18 mouse cellular contexts compared by ENCODE assay signal in the genomic region with DNA sequence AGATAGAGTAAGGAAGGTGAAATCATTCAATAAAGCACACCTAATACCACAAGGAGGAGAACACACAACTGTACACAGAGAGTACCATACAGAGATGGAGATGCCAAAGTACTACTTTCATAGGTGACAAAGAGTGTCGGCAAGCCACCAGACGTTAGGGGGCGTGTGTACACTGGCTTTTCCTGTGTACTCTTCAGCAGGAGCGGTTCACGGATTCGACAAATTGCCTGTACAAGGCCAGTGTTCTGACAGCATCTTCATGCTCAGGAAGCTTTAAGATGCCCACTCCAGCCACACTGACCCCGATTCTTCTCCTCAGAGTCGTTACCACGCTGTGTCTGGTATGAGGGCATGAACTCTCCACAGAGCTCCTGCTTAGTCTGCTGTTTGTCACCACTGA.
A peak's percentile ranks its signal among the peaks of the same experiment; 100 is the strongest.
DNase-seq lines count a peak whose midpoint lies in the region; ATAC-seq and TF ChIP-seq lines count a peak whose summit lies in the region.
"Had no signal": no experiment of that assay in that cellular context is flagged by ENCODE, and none has a peak within 500 bp of the region (broad histone marks: within the 10 kb centered on the region; RNA-seq: fewer than 3 reads in every experiment).

No protein-coding gene starts in this region.

- no peaks in the 10 kb centered on the region for H3K36me3 ChIP-seq in midbrain, postnatal 0 days (ENCODE audit: insufficient read depth, low read length)
- H3K36me3 ChIP-seq in midbrain, embryonic 11.5 days (ENCODE audit: control insufficient read depth, insufficient read depth, low read length): no peaks in the 10 kb centered on the region
- H3K36me3 ChIP-seq: G1E; limb, embryonic 13.5 days; midbrain, embryonic 15.5 days; neural tube, embryonic 13.5 days had no signal

- no peak for ATAC-seq in midbrain, postnatal 0 days (ENCODE audit: low FRiP score)
- no peak for ATAC-seq in midbrain, embryonic 11.5 days (ENCODE audit: low FRiP score)
- ATAC-seq: activated CD4-positive, CD25-positive, alpha-beta regulatory T cell, adult 4 months; hindbrain, embryonic 16.5 days; midbrain, embryonic 15.5 days had no signal

- H3K4me3 ChIP-seq in midbrain, postnatal 0 days (ENCODE audit: low read depth, low read length): no peak overlapping the region
- no peak overlapping the region for H3K4me3 ChIP-seq in midbrain, embryonic 11.5 days (ENCODE audit: low read depth, low read length)
- H3K4me3 ChIP-seq: limb, embryonic 13.5 days; midbrain, embryonic 15.5 days; neural tube, embryonic 13.5 days had no signal

- TF ChIP-seq CTCF in midbrain, postnatal 0 days (IDR thresholded peaks at IDR 0.05): peak; percentile 40

- H3K9ac ChIP-seq in midbrain, postnatal 0 days (replicated peaks; ENCODE audit: low read length, poor library complexity, severe bottlenecking): no peak overlapping the region
- no peak overlapping the region for H3K9ac ChIP-seq in midbrain, embryonic 11.5 days (ENCODE audit: low read length)
- H3K9ac ChIP-seq: limb, embryonic 13.5 days; midbrain, embryonic 15.5 days; neural tube, embryonic 13.5 days had no signal

- DNase-seq in adrenal gland, postnatal 14 days: peak; percentile 19
- DNase-seq in adrenal gland, postnatal 4 days (ENCODE audit: low spot score in 2 of 2): no peak
- peak; percentile 79 for DNase-seq in heart, adult 11 months
- no peak for DNase-seq in heart, adult 18-20 months
- DNase-seq in midbrain, postnatal 0 days (ENCODE audit: low spot score): no peak
- no peak for DNase-seq in midbrain, embryonic 11.5 days (ENCODE audit: low spot score, missing footprints)
- no peak for DNase-seq in urinary bladder, adult 18-20 months (ENCODE audit: low spot score in 2 of 2)
- DNase-seq in frontal cortex, adult 2 months (ENCODE audit: extremely low spot score in 1 of 2, low spot score in 1 of 2): no peak
- DNase-seq: kidney, postnatal 10 days; layer of hippocampus, postnatal 36 days; lung, postnatal 10 days; thymus, adult 18-20 months had no signal

- WGBS in midbrain, postnatal 0 days: 80% methylated on average over 9 of the region's 9 CpGs
- WGBS in midbrain, embryonic 11.5 days: 82% methylated on average over 9 of the region's 9 CpGs

- H3K27ac ChIP-seq in midbrain, postnatal 0 days (ENCODE audit: low read depth, low read length): no peak overlapping the region
- H3K27ac ChIP-seq in midbrain, embryonic 11.5 days (ENCODE audit: low read depth, low read length): no peak overlapping the region
- H3K27ac ChIP-seq: limb, embryonic 13.5 days; midbrain, embryonic 15.5 days; neural tube, embryonic 13.5 days had no signal

- H3K9me3 ChIP-seq in midbrain, postnatal 0 days (ENCODE audit: low read length): no peaks in the 10 kb centered on the region
- H3K9me3 ChIP-seq in midbrain, embryonic 11.5 days (ENCODE audit: control insufficient read depth, low read length): no peaks in the 10 kb centered on the region
- H3K9me3 ChIP-seq: limb, embryonic 13.5 days; midbrain, embryonic 15.5 days; neural tube, embryonic 13.5 days had no signal

- no peak overlapping the region for H3K4me2 ChIP-seq in midbrain, postnatal 0 days (ENCODE audit: low read depth, low read length, poor library complexity, severe bottlenecking)
- no peak overlapping the region for H3K4me2 ChIP-seq in midbrain, embryonic 11.5 days
- H3K4me2 ChIP-seq: limb, embryonic 13.5 days; midbrain, embryonic 15.5 days; neural tube, embryonic 13.5 days had no signal

- no peaks in the 10 kb centered on the region for H3K27me3 ChIP-seq in midbrain, postnatal 0 days (ENCODE audit: insufficient read depth, low read length)
- no peaks in the 10 kb centered on the region for H3K27me3 ChIP-seq in midbrain, embryonic 11.5 days (ENCODE audit: control insufficient read depth, insufficient read depth, low read length)
- H3K27me3 ChIP-seq: limb, embryonic 13.5 days; midbrain, embryonic 15.5 days; neural tube, embryonic 13.5 days had no signal

- no peaks in the 10 kb centered on the region for H3K4me1 ChIP-seq in midbrain, postnatal 0 days (ENCODE audit: insufficient read depth, low read length)
- no peaks in the 10 kb centered on the region for H3K4me1 ChIP-seq in midbrain, embryonic 11.5 days (ENCODE audit: control insufficient read depth, insufficient read depth, low read length)
- H3K4me1 ChIP-seq: limb, embryonic 13.5 days had no signal

Comparison
In these comparisons a context has a peak if more than half of its experiments do, and no peak if none do; other contexts are left out.
1. DNase-seq: peak in adrenal gland, postnatal 14 days (single experiment) and heart, adult 11 months (single experiment); none in adrenal gland, postnatal 4 days (0 of 2), heart, adult 18-20 months (0 of 2), midbrain, postnatal 0 days (single experiment), midbrain, embryonic 11.5 days (single experiment), urinary bladder, adult 18-20 months (0 of 2) and frontal cortex, adult 2 months (0 of 2).